Mouse (Mus musculus): Measurements from ENCODE around the gene Lyrm9.

- TF ChIP-seq POLR2A (IDR thresholded peaks at IDR 0.05; ENCODE audit: low read depth, low read length) = no peak
- no peak for TF ChIP-seq CTCF (IDR thresholded peaks at IDR 0.05; ENCODE audit: extremely low read depth, insufficient read depth, insufficient read length, insufficient replicate concordance)
Observed at GRCm38 (mm10) chr11:78791582-78791981, 34.8 kb upstream of the Lyrm9 start.

All from spleen, adult 2 months (tissue).